Mouse (Mus musculus): ENCODE data around the gene Tgfb3.
A peak's percentile ranks its signal among the peaks of the same experiment; 100 is the strongest.

GRCm38 (mm10) chr12:86091601-86092132 is 12.8 kb upstream of the Tgfb3 start:
- TF ChIP-seq POLR2A (IDR thresholded peaks at IDR 0.05; ENCODE audit: insufficient read depth, low read depth, low read length) = no peak
- TF ChIP-seq CTCF (IDR thresholded peaks at IDR 0.05) = 0 out of 2 replicates have a peak, but pooled peaks have one; percentile 15
- TF ChIP-seq EP300 (IDR thresholded peaks at IDR 0.05; ENCODE audit: insufficient read depth, low read depth, low read length) = 0 out of 2 replicates have a peak, but pooled peaks have one; percentile 4
